Mouse (Mus musculus) ovary, postnatal 36 days (tissue): ENCODE measurements around the gene Gm45717.
"Not testable (repeated sequence)": the region's sequence is repeated elsewhere in the genome, so short reads cannot be mapped to it uniquely, and the experiment has no call there.

ENCODE experiments used
- DNase-seq: peaks from one replicate; pipeline ENCODE4 v3.0.0; 2022; ENCODE audit warnings: low spot score, mixed read lengths

Gene Gm45717

DNA sequence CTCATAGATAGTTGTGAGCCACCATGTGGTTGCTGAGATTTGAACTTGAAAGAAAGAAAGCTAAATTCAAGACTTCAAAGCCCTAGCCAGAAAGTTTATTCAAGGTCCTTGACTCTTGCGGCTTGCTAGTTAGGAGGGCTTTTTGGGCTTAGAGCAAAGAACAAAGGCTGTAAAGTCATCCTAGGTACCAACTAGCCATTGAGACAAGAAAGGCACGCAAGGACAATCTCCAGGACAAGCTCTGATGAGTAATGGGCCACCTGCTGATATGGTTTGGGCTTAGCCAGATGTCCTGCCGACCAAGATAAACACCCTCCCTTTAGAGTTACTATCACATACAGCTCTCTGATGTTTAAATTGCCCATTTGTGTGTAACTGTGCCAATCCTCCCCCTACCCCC is 13.0 kb upstream of the Gm45717 start:
- not testable (repeated sequence) for DNase-seq

DNA sequence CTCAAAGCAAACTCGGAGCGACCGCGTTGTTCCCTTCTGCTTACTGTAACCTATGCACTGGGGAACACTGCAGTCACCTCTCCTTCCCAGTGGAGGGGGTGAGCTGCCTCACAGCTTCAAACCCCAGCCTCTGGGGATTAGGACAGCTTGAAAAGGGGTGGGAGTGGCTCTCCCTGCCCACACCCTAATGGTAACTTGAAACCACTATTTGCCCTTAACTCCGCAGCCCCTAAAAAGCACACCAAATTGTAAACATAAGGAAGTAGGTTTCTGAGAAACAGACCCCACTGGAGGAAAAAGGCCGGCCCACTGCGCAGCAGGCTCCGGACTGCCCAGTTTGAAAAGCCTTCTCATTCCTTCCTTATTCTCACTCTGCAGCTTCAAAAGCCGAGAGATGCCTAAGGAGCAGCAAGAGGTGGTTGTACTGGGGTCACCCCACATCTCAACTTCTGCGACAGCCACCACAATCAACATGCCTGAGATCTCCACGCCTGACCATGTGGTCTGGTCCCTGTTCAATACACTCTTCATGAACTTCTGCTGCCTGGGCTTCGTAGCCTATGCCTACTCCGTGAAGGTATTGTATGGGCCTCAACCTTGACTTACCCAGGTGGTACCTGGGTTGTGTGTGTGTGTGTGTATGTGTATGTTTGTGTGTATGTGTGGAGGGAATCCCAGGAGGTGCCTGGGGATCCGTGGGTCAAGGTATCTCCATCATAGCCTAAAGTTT is 12.3 kb upstream of the Gm45717 start:
- peak; percentile 19 for DNase-seq

DNA sequence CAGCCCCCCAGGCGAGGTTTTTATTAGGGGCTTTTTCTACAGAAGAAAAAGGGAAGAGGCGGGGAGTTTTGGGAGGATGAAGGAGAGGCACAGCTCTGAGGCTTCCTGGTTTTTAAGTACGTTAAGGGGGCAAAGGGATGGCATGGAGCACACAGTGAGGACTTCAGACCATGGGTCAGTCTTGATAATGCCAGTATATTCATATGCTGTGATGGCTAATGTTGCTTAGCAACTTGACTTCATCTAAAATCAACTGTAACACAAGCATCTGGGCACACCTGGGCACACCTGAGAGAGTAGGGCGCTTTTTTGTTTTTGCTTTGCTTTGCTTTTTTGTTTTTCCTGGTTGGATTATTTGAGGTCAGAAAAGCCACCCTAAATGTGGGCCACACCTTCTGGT is 11.2 kb upstream of the Gm45717 start, which contains the start of gene Ifitm1:
Ifitm1 (plus strand) TSS at position 301 of the 400 bp plus-strand sequence.
- DNase-seq, result no peak

DNA sequence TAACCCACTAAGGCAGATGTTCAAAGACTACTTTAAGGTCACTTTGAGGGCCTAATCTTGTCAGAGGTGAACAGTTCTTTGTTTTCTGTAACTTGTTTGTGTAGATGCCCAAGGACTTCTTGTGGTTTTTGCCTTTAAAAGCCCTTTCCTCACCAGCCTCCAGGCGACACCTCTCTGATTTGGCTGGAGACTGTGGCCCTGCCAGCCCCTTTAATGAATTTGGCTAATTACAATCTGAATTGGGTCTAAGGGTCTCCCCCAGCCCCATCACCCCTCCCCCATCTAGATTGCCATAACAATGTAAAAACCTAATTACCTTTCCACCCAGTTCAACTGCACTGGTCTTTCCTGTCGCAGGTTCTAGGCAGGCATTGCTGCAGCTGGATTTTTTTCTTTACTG is 7.0 kb upstream of the Gm45717 start:
- DNase-seq, result no peak

DNA sequence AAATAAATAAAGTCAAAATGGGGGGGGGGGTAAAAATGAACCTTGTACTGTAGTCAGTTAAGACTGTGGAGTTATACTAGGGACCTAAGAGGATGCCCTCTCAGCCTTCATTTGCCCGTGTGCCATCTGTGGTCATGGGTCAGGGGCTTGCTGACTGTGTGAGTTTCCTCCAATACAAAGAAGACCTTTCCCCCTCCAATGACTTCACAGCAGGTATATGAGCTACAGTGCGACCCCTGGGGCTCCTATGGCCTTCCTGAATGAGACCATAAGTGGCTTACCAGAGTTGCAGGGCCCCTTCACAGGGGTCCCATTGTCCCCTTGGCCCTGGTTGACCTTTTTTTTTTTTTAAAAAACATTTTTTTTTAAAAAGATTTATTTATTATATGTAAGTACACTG is 5.7 kb upstream of the Gm45717 start:
- no peak for DNase-seq

DNA sequence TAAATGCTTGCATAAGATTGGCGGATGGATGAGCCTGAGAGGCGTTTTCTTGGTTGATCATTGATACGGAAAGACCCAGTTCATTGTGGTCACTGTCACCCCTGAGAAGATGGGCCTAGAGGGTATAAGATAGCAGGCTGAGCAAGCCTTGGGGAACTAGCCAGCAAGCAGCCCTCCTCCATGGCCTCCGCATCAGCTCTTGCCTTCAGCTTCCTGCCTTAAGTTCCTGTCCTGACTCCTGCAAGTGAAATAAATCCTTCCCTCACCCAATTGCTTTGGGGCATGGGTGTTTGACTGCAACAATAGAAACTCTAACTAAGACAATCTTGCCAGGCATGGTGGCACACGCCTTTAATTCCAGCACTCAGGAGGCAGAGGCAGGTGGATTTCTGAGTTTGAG is 4.3 kb upstream of the Gm45717 start:
- DNase-seq, result no peak

DNA sequence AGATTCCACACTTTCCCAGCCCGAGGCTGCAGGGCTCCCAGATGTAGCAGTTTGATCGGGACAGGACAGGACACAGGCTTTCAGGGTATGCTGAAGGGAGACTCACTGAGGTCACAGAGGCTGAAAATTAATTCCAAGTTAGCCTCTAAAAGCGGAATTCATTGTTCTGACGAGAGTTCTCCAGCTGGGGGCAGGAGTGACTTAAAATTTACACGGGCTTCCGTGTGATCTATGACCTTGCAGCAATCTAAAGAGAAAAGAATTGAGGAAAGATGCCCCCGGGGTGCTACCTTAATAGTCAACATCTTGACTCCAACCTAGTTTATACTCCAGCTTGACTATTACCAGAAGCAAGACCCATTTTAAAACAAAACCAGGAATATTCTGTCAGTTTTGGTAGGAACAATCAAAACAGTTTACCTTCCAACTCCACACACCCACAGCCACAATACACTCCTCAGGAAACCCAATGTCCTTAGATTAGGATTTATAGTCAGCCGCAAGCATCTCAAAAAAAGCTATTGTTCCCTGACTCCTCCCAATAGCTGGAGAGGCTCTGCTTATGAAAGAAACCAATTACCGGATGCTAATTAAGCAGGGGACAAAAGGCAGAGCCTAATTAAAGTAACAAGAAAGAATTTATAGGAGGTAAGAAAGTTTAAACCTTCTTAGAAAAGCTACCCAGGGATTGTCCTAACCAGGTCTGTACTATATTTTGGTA is 3.6 kb upstream of the Gm45717 start:
- peak; percentile 51 for DNase-seq

DNA sequence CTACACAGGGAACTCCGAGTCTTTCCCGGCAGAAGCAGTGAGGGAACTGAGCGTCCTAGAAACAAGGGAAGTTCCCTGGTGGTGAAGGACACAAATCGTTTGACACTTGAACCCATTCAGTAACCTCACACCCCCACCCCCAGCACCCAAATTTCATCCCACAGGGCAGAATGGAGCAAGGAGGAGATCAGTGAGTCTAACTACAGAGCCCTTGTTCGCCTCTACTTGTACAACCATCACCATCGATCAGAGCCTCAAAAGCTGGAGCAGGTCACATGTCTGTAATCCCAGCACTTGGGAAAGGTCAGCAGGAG is 776 bp upstream of the Gm45717 start:
- DNase-seq, result no peak

DNA sequence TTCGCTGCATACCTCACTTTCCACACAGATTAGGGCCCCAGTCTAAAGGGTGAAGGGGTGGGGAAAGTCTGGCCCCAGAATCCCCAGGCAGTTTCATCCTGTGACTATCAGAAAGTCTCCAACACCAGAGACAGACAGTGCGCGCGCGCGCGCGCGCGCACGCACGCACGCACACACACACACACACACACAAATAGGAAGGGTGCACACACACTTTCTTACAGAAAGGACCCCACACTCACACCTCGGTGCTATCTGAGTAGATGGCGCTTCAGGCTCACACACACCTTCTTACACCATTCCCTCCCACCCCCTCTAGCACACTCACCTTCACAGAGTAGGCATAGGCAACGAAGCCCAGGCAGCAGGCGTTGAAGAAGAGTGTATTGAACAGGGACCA is 395 bp downstream of the Gm45717 start:
- DNase-seq, result no peak

DNA sequence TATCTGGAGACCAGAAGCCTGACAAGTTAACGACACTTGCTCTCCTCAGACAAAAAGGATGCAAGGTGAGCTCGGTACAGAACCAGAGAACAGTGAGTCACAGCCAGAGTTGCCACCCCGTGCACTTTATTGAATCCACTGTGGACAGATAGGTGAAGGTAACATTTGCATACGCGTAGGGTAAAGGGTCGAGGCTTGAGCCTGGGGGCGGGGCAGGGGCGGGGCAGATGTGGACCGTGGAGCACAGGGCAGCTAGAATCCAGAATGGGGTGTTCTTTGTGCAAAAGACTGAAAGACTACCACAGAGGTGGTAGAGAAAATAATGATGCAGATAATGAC is 1.0 kb downstream of the Gm45717 start:
- DNase-seq, result peak; percentile 27

DNA sequence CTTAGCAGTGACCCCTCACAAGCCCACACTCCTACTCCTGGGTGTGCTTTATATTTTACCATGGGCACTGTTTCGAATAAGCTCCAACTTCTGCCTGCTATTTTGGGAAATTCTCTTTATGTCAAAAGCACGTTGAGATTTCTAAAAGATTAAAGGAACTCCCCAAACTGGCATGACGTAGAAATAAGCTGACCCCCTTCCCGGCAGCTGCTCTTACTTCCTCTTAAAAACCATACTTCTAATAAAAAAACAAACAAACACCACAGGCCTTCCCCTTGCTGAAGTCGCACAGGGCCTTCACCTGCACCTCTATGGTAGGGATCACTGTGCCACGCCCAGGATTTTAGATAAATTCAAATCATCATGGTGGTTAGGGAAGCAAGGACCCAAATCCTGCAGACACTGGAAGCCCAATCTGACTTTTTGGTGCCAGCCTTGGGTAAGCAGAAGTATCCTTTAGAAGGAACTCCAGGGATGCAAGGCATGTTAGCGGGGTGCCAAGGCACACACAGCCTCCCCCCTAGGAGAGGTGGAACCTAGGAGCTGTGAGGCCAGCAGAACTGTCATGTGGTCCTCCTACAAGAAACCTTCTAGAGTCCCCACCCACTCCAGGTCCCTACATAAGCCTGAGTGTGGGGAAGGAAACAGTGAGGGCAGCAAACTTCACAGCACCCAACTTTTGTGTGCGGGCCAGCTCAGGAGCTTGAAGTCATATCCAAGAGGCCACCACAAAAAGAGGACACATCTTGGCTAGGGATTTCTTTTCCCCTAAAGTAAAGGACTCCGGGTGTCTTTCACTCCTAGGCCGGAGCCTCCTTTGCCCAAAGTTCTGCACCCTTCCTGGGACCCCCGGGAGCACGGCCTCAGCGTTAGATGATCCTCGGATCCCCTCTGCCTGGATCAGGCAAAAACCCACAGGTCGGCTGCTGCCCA is 1.7 kb downstream of the Gm45717 start:
- no peak for DNase-seq

DNA sequence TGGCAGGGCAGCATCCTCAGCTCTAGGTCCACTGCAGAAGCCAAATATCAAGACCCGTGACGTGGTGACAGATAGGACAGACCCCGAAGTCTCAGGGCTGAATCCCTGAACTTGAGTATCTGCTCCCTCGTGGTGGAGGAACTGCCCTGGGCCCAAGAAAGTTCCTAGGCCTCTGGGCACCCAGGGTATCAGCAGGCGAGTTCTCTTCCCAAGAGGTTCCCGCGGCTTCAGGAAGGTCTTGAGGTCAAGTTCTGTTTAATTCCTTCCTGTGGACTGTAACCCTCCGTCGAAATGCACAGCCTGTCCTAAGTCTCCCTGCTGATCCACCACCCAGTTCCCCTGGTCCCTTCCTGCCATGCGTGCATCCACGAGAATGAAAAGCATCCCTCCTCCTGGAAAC is 2.6 kb downstream of the Gm45717 start:
- DNase-seq, result no peak

DNA sequence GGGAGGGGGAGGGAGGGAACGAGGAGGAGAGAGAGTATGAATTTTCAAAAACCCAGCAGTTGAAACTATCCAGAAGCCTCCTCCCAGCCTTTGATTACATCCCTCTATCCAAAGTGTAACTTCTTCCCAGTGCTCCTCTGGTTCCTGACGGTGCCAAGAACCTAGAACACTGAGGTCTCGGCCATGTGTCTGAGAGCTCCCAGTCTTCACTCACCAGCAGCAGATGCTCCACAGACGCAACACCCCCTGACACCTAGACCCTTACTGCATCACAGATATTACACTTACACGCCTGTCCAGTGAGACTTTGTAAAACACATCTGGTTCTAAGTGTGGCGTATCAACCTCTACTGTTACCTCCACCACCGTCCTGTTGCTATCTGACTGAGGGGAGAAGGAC is 3.3 kb downstream of the Gm45717 start:
- no peak for DNase-seq

DNA sequence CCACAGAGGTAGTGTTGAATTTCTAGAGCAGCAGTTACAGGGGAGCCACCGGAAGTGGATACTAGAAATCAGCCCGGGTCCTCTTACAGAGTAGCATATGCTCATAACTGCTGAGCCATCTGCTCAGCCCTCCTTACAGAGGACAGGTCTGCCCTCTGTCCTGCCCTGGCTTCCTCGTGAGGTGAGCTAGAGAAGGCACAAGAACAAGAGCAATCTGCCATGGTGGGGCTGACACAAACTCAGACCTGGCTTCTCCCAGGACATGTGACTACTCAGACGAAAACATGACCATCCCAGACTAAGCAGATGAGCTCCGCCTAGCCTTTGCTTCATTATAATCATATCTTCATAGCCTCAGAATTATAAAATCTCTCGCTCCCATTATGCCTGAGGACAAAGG is 4.0 kb downstream of the Gm45717 start:
- no peak for DNase-seq

DNA sequence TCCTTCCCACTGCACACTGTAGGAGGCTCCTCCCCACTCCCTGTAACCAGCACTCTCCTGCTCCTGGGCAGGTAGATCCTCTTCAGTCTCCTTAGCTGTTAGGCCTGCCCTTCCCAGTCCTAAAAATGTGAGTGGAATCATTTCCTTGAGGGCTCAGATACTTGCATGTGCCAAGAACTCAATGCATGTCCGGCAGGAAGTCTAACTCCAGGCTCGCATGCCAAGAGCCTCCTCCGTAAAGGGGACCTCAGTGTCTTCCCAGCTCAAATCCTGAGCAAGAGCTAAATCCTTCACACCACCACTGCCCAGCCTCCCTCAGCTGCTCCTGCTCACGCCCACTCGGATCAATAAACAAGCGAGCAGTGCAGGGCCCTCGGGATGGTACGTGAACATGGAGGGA is 4.7 kb downstream of the Gm45717 start:
- no peak for DNase-seq

DNA sequence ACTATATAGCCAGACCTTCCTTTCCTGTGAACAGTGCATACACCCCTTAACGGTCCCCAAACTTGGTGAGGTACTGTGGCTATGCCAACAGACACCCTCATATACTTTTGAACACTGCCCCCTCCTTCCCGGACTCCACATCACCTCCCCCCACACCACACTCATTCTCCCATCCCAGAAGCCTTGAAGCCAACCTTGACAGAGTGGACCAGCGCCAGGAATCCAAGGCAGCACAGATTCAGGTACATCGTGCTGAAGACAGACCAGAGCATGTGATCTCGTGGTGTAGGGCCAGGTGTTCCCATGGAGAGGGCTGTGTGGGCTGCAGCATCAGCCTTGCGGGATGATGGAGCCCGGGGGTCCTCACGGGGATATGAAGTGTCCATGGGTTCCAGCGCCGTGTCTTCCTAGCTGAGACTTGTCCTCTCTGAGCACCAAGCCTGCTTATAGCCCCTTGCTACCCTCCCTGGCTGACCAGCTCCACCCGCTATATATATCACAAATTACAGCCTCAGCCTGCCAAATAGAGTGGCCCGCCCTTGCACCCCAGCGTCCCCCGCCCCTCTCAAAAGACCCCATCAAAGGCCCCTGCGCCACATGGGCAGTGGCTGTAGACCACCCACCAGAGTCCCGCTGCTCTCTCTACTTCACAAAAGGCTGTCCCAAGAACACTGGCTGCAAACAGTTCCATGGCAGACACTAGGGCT is 5.8 kb downstream of the Gm45717 start, which contains the start of gene Ifitm5:
Ifitm5 (minus strand) TSS at position 468 of the 707 bp plus-strand sequence.
- DNase-seq, result peak; percentile 42

DNA sequence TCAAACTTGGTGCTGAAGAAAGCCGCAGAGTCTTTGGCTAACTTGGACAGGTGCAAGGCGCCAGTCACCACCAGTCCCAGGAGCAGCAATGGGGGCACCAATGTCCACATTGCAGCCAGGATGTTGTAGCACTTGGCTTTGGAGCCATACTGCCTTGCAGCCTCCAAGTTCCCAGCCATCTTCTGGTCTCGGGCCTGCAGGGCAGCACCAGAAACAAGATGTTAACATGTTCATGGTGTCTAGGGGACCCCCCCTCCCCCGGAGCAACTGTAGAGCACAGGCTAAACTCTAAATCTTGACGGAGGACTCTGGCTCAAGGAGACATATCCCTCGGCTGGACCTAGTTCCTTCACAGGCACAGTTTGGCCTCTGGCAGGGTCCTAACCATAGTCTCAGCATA is 6.5 kb downstream of the Gm45717 start:
- DNase-seq, result no peak

DNA sequence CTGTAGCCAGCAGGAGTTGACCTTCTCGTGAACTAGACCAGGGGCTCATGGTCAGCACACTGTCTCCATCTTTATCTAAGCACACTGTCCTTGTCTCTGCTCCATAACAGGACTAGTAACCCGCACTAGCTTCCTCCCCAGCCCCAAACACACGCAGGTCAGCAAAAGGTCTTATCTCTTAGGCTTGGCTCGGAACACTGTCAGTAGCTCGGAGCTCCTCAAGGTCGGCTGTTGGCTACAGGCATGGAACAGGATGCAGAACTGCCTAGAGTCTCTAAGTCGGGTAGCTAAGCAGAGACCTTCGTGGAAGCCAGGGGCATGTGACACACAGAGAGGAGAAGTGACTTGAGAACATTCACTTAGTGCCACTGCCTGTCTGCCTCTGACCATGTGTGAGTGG is 7.6 kb downstream of the Gm45717 start:
- peak; percentile 63 for DNase-seq

DNA sequence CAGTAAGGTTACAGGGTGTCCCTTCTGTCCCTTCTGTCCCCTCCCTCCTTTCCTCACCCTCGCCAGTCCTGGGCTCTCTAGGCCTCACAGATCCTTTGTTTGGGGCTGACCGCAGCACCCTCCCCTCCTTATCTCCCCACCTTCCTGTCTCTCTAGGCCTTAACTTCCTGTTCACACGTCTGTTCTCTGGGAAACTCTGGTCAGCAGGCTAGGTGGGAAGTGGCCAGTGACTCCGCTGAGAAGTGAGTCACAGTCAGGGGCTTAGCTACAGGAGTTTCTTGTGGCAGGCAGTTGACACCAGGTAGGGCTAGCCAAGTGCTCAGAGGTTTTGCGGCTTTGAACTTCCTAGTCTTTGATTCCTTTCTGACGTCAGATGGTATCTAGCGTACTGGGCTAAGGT is 8.8 kb downstream of the Gm45717 start:
- no peak for DNase-seq

DNA sequence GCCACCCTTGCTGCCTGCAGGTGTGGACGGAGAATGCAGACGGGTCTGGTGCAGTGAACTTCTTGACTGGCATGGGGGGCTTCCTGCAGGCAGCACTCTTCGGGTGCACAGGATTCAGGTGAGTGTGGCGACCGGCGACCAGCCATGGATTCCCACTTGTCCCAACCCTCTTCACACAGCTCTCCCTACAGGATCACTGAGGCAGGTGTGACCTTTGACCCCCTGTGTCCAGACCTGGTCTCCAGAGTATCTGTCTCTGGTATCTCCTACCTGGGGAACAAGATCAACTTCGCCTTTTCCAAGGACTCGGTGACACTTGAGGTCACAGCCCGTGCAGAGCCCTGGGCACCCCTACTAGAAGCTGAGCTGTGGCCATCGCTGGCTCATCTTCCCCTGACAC is 9.4 kb downstream of the Gm45717 start:
- no peak for DNase-seq

DNA sequence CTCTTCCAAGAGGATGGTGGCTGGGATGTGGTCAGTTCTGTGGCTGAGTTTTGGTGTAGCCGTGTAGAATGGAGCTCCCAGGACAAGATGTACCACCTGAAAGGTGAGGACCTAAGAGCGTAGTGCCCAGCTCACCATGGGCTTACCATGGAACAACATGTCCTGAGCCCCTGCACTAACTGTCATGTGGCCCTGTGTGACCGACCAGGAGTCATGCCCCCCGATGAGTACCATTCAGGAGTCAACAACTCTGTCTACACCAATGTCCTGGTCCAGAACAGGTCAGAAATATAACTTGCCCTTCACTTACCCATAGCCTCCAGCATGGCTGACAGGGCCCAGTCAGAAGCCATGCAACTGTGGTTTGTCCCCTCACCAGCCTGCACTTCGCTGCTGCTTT is 10.5 kb downstream of the Gm45717 start:
- no peak for DNase-seq

DNA sequence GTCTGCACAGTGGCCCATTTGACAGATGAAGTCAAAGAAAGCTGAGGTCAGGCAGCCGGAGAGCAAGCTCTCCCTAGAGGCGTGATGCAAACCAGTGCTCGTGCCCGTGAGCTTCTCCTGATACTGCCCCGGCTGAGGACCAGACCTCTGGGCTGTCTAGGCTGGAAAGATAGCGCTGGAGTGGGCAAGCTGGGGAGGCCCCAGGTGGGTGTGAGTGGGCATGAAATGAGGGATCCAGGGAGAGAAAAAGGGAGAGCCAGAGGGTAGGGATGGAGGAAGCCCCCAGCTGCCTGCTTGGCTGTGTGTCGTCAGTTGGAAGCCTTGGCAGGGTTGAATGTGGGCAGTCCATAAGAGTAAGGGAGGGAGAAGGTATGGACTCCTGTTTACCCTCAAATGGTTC is 11.5 kb downstream of the Gm45717 start:
- DNase-seq, result no peak
